In the genomic region with DNA sequence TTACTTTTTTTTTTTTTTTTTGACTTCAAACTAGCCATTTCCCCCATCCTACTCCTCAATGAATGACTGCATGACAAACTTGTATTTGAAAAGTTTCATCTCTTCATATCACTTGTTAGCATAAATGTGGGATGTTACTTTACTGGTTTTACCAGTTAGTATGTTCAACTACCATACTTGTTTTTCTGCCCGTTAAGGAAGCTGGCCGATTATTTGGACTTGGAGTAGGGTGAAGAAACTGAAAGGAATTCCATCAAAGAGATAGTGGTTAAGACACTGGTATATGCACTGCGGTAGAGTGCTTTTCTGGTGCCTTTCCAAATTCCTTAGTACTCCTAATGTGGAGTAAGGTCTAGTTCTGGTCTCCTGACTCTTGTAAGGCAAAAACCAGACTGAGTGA, we compare ENCODE assay signal across 8 mouse cellular contexts. TPM values are rescaled to one million over a fixed set of nuclear protein-coding genes. Genes with fewer than 3 reads are reported as not detected.
DNase-seq lines count a peak whose midpoint lies in the region; ATAC-seq and TF ChIP-seq lines count a peak whose summit lies in the region.
"Had no signal": no experiment of that assay in that cellular context is flagged by ENCODE, and none has a peak within 500 bp of the region (broad histone marks: within the 10 kb centered on the region; RNA-seq: fewer than 3 reads in every experiment).

No protein-coding gene starts in this region.

- DNase-seq in intestine, embryonic 14.5 days (ENCODE audit: low spot score), result no peak
- peak; percentile 5 for DNase-seq in A20 (ENCODE audit: low read depth, low spot score)
- peak; percentile 12 for DNase-seq in NIH3T3 (ENCODE audit: low read depth)
- no peak for DNase-seq in limb, embryonic 14.5 days (ENCODE audit: low spot score)
- DNase-seq in spleen, postnatal 14 days (ENCODE audit: low spot score in 2 of 2), result no peak
- no peak for DNase-seq in thymus, postnatal 10 days (ENCODE audit: low spot score in 2 of 2)

- 0 out of 2 replicates have a peak, but pooled peaks cover 5% of the 10 kb centered on the region for H3K4me1 ChIP-seq in intestine, embryonic 14.5 days (replicated peaks; ENCODE audit: control insufficient read depth, insufficient read depth, low read length)
- H3K4me1 ChIP-seq in intestine, postnatal 0 days (replicated peaks; ENCODE audit: control insufficient read depth, insufficient read depth, low read length), result no peaks in the 10 kb centered on the region
- no peaks in the 10 kb centered on the region; the same call in 1 of the 2 replicates for H3K4me1 ChIP-seq in limb, embryonic 14.5 days (ENCODE audit: control insufficient read depth, insufficient read depth, low read length)

- no peaks in the 10 kb centered on the region for H3K9me3 ChIP-seq in intestine, embryonic 14.5 days (ENCODE audit: control insufficient read depth, low read length)
- no peaks in the 10 kb centered on the region for H3K9me3 ChIP-seq in intestine, postnatal 0 days (ENCODE audit: control insufficient read depth)
- H3K9me3 ChIP-seq in limb, embryonic 14.5 days (ENCODE audit: control insufficient read depth, low read length), result no peaks in the 10 kb centered on the region

- H3K27me3 ChIP-seq in intestine, embryonic 14.5 days (replicated peaks; ENCODE audit: control insufficient read depth, insufficient read depth, low read length), result no peaks in the 10 kb centered on the region
- no peaks in the 10 kb centered on the region for H3K27me3 ChIP-seq in intestine, postnatal 0 days (replicated peaks; ENCODE audit: control insufficient read depth, insufficient read depth, low read length)
- H3K27me3 ChIP-seq in limb, embryonic 14.5 days (ENCODE audit: control insufficient read depth, insufficient read depth, low read length), result no peaks in the 10 kb centered on the region

- peak overlapping the region; percentile 99; the same call in 1 of the 2 replicates for H3K27ac ChIP-seq in intestine, embryonic 14.5 days (ENCODE audit: low read depth)
- no peak overlapping the region for H3K27ac ChIP-seq in intestine, postnatal 0 days (ENCODE audit: low read depth, low read length)
- no peak overlapping the region for H3K27ac ChIP-seq in limb, embryonic 14.5 days (replicated peaks; ENCODE audit: low read depth, low read length)

- H3K4me3 ChIP-seq in intestine, embryonic 14.5 days (ENCODE audit: low read depth, low read length), result peak overlapping the region; percentile 70
- no peak overlapping the region for H3K4me3 ChIP-seq in intestine, postnatal 0 days (ENCODE audit: low read depth, low read length)
- peak overlapping the region; percentile 75 for H3K4me3 ChIP-seq in limb, embryonic 14.5 days (replicated peaks; ENCODE audit: low read length)

- TF ChIP-seq POLR2A in limb, embryonic 14.5 days (IDR thresholded peaks at IDR 0.05; ENCODE audit: borderline replicate concordance, extremely low read depth, insufficient read depth, insufficient read length), result no peak

- peak overlapping the region; percentile 67; the same call in 1 of the 2 replicates for H3K9ac ChIP-seq in intestine, embryonic 14.5 days (ENCODE audit: low read length)
- no peak overlapping the region for H3K9ac ChIP-seq in intestine, postnatal 0 days (ENCODE audit: low read depth, low read length)
- H3K9ac ChIP-seq in limb, embryonic 14.5 days (ENCODE audit: low read depth, low read length, severe bottlenecking), result no peak overlapping the region; the same call in 1 of the 2 replicates

- H3K36me3 ChIP-seq in intestine, embryonic 14.5 days (ENCODE audit: control insufficient read depth, insufficient read depth, low read length), result no peaks in the 10 kb centered on the region
- no peaks in the 10 kb centered on the region for H3K36me3 ChIP-seq in intestine, postnatal 0 days (ENCODE audit: control insufficient read depth, insufficient read depth)
- no peaks in the 10 kb centered on the region for H3K36me3 ChIP-seq in limb, embryonic 14.5 days (ENCODE audit: control insufficient read depth, insufficient read depth, low read length)

- H3K4me2 ChIP-seq in intestine, embryonic 14.5 days (ENCODE audit: low read length), result peak overlapping the region; percentile 69
- H3K4me2 ChIP-seq in intestine, postnatal 0 days (replicated peaks; ENCODE audit: low read depth), result no peak overlapping the region
- H3K4me2 ChIP-seq in limb, embryonic 14.5 days (replicated peaks; ENCODE audit: low read depth, low read length, severe bottlenecking), result peak overlapping the region; percentile 69; the same call in 1 of the 2 replicates

- WGBS in intestine, embryonic 14.5 days, result 86% methylated on average over 3 of the region's 3 CpGs
- WGBS in intestine, postnatal 0 days, result 90% methylated on average over 3 of the region's 3 CpGs
- WGBS in limb, embryonic 14.5 days, result 80% methylated on average over 3 of the region's 3 CpGs

- no peak for ATAC-seq in intestine, embryonic 14.5 days (replicated peaks; ENCODE audit: low FRiP score, low TSS enrichment, low read depth)
- no peak for ATAC-seq in intestine, postnatal 0 days
- no peak for ATAC-seq in limb, embryonic 14.5 days (ENCODE audit: low FRiP score, low read depth)

- no peak for TF ChIP-seq CTCF in intestine, postnatal 0 days (IDR thresholded peaks at IDR 0.05; ENCODE audit: low read depth)

RNA-seq across cellular contexts. Expression of gene Arl6, which starts 0.8 kb away (rescaled TPM):
- polyA plus RNA-seq in intestine, embryonic 14.5 days (2014; fragmentation: Nextera tagmentation; extraction: Ambion mirVana), result 24.1 and 27.6 TPM in 2 replicates
- polyA plus RNA-seq in intestine, postnatal 0 days (2015; fragmentation: Nextera tagmentation; extraction: Ambion mirVana), result 9.9 and 10.0 TPM in 2 replicates
- polyA plus RNA-seq in limb, embryonic 14.5 days (2012; rRNA removed), result 10.6 and 14.1 TPM in 2 replicates
- 27.1 and 27.7 TPM in 2 replicates for polyA plus RNA-seq in limb, embryonic 14.5 days (2014; fragmentation: Nextera tagmentation; extraction: Ambion mirVana)

RNA-seq across cellular contexts. Expression of gene Crybg3, which starts 39.2 kb away (rescaled TPM):
- polyA plus RNA-seq in intestine, embryonic 14.5 days (2014; fragmentation: Nextera tagmentation; extraction: Ambion mirVana), result 9.8 and 15.1 TPM in 2 replicates
- polyA plus RNA-seq in intestine, postnatal 0 days (2015; fragmentation: Nextera tagmentation; extraction: Ambion mirVana), result 3.1 and 3.2 TPM in 2 replicates
- 15.3 and 16.6 TPM in 2 replicates for polyA plus RNA-seq in limb, embryonic 14.5 days (2012; rRNA removed)
- 17.2 and 19.3 TPM in 2 replicates for polyA plus RNA-seq in limb, embryonic 14.5 days (2014; fragmentation: Nextera tagmentation; extraction: Ambion mirVana)
- polyA plus RNA-seq: erythroblast, embryonic 14.5 days had no signal

Comparison
In these comparisons a context has a peak if more than half of its experiments do, and no peak if none do; other contexts are left out.
1. DNase-seq: peak in A20 (single experiment) and NIH3T3 (single experiment); none in intestine, embryonic 14.5 days (single experiment), limb, embryonic 14.5 days (single experiment), spleen, postnatal 14 days (0 of 2) and thymus, postnatal 10 days (0 of 2).